Mouse (Mus musculus): ENCODE results near the gene AI467606.
"Not testable (repeated sequence)": the region's sequence is repeated elsewhere in the genome, so short reads cannot be mapped to it uniquely, and the experiment has no call there.

The AI467606 gene

DNA sequence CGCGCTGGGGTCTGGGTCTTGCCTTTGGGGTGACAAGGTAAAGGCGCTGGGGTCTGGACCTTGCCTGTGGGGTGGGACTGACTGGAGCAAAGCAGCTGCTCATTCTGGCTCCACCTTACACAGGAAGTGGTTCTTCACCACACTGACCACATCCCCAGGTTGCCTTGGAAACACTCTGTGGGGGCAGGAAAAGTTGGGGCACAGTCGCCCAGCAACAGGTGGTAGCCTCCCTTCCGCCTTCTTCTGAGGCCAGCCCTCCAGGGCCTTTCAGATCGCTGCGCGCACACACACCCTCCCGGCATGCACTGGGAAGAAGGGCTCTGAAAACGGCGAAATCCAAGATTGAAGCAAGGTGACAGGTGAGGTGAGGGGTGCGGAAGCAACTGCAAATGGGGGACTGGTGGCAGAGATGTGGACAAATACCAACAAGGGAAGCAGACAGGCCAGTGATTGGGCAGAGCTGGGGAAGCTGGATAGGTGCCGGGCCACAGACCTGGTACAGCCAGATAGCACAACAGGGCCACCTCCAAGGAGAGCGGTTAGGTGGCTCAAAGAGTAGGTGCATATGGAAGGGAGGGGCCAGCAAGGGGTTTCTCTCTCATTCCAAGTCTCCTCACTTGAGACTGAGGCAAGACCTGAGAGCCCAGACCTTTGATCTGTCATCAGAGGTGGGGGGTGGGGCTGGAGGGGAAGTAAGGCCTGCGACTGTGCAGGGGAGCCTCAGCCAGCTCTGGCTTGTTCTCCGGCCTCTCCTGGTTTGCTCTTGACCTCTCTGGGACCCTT lies at the start of gene AI467606:
Gene AI467606, plus strand, starts transcription at position 246 of the 783 bp plus-strand sequence.
- no peak for DNase-seq (ENCODE audit: low read depth, low spot score)

DNA sequence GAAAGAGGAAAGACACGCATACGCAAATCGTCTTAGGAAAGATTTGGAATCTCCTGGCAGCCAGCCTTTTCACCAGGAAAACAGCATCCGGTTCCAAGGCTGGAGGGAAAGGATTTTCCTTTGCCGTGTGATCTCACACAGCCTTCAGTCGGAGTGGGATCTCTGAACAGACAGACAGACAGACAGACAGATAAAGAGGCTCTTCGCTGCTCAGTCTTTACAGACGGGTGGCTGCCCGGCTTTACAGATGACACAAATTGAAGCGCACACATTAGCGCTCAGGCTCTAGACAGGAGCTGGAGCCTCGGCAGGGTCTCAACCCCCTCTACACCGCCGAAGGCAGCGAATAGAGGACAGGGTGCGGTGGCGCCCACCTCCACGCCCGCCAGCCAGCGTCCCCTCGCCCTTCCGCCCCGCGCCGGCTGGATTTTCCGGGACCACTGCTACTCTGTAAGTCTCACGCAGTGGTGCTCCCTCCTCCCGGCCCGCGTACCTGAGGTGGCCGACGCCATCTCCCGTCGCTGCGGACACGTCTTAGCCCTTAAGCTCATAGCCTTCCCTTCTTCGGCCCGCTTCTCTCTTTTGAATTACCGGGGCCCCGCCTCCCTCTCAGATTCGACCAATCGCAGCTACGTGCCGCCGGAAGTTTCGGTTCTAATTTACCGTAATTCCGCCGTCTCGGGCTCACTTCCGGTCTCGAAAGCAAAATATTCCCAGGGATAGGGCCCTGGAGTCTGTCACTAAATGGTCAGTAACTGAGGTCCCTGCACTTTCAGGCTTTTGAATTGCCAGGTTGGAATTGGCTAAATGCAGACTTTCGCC lies 49.1 kb upstream of the AI467606 start, which contains the start of gene Kif22:
Gene Kif22, minus strand, starts transcription at position 621 of the 822 bp plus-strand sequence.
- peak; percentile 81 for DNase-seq (ENCODE audit: low read depth, low spot score)

DNA sequence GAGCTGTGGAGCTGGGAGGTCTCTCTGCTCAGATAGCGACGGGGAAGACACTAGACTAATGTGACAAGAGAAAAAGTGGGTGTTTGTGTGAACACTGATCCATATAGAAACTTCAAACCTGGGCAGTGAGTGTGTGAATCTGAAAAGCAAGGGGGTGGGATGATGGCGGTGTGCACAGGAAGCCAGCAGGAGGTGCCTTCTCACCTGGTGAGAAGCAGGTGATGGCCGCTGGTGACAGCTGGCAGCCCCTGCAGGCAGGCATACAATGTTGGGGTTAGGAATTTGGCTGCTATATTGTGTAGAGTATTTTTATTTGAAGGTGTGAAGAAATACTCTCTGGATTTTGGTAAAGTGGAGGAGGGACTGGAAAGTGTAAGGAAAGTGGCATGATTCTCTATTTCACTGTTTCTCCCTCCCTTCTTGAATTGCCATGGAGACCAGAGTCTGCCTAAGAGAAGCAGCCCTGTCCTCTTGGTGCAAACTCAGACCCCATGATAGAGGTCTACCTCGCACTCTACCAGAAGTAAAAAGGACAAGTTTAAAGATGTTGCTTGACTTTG lies 36.1 kb upstream of the AI467606 start:
- DNase-seq (ENCODE audit: low read depth, low spot score): no peak

GRCm38 (mm10) chr7:127065538-127065937 lies 25.6 kb upstream of the AI467606 start:
- DNase-seq (ENCODE audit: low read depth, low spot score): no peak

- DNase-seq (ENCODE audit: low read depth, low spot score): no peak
These were observed 24.8 kb upstream of the AI467606 start for GRCm38 (mm10) chr7:127066317-127066716.

DNA sequence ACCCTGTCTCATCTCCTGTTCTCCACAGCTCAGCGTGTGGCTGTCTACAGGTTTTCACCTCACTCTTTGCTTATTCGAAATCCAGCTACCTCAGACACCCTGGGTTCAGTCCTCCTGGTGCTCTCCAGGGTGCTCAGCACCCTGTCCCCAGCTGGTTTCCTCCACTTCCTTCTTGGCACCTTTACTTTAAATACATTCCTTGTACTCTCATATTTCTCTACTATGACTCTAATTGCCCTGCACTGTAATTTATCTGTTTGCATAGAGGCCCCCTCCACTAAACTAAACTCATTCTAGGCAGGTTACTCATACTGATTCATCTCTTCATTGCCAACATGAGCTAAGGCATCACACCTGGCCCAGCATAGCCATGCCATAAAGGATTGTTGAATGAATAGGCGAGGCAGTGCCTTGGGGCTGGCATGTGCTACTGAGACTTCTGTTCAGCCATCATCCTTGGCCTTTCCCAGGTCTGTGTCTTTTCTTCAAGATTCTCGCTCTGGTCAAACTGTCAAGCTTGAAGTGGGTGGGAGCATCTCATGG lies 20.2 kb upstream of the AI467606 start:
- no peak for DNase-seq (ENCODE audit: low read depth, low spot score)

GRCm38 (mm10) chr7:127073221-127073620 lies 17.9 kb upstream of the AI467606 start:
- DNase-seq (ENCODE audit: low read depth, low spot score): no peak

DNA sequence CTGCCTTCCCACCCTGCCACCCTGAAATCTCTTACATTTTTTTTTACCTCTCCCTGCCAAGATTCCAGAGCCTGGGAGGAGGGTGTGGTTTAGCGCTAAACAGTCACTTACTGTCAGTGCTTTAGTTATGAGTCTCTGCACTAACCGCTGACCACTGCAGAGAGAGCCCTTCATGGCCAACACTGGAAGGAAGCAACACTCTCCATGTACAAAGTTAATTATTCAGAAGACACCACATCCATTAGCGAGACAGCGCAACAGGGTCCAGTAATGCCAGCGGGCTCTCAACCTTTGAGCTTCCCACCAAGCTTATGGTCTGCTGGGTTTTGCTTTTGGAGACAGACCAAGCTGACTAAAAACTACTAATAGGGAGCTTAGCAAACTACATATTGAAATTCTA lies 15.0 kb upstream of the AI467606 start:
- DNase-seq (ENCODE audit: low read depth, low spot score): no peak

- no peak for DNase-seq (ENCODE audit: low read depth, low spot score)
These were observed 13.5 kb upstream of the AI467606 start for GRCm38 (mm10) chr7:127077692-127078091.

- DNase-seq (ENCODE audit: low read depth, low spot score): no peak
These were observed 11.1 kb upstream of the AI467606 start for GRCm38 (mm10) chr7:127080045-127080444.

DNA sequence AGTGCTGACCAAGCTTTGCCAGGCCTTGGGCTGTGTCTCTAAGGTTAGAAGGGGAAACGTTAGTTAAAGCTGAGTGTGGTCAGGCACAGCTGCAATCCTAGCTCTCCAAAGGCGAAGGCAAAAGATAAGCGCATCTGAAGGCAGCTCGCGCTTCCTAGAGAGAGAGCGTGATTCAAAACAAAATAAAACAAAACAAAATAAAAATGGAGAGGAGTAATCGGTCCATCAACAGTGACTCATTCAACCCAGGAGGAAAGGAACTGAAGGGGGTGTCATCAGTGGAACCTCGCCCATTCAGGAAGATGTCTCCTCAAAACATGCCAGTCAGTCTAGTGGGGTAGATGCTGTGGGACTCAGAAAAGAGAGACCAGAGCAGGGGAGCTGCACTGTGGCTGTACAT lies 8.9 kb upstream of the AI467606 start:
- DNase-seq (ENCODE audit: low read depth, low spot score): no peak

DNA sequence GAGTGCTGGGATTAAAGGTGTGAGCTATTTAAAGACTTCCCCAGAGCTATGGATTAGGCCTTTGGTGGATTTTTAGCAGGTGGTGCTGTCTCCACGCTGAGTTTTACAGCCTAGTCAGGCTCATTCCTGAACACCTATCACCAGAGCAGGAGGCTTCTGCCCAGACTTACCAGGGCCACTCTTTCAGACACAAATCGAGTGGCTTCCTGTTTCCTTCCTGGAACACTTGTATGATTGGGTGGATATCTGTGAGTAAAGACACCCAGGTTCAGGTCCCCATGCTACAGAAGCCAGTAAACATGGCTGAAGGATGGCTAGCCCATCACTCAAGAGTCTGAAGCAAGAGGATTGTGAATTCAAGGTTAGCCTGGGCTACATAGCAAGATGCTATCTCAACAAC lies 8.2 kb upstream of the AI467606 start:
- DNase-seq (ENCODE audit: low read depth, low spot score): no peak

DNA sequence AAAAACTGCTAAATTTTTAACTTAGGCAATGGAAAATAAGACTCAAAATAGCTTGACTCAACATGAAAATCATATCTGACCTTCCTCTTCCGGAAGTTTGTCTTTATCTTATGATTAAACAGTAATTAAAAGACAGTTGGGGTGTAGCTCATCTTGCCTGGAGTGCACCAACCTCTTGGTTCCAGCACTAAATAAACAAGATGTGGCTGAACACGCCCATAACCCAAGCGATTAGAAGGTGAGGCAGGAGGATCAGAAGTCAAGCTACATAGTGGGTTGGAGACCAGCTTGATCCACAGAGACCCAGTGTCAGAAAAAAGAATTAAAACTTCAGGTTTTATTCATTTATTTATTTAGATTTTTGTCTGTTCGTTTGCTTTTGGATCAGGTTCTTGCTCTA lies 7.5 kb upstream of the AI467606 start:
- DNase-seq (ENCODE audit: low read depth, low spot score): no peak

DNA sequence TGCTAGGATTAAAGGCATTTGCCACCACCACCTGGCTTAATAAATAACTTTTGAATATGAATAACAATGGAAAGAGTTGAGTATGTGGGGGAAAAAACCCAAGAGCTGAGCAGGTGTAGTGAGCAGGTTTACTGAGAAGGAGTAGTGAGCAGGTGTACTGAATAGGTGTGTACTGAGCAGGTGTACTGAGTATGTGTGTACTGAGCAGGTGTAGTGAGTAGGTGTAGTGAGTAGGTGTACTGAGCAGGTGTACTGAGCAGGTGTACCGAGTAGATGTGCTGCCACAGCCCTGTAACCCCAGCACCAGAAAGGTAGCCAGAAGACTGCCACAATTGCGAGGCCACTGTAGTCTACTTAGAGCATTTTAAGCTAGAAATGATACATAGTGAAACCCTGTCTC lies 6.4 kb upstream of the AI467606 start:
- DNase-seq (ENCODE audit: low read depth, low spot score): no peak

DNA sequence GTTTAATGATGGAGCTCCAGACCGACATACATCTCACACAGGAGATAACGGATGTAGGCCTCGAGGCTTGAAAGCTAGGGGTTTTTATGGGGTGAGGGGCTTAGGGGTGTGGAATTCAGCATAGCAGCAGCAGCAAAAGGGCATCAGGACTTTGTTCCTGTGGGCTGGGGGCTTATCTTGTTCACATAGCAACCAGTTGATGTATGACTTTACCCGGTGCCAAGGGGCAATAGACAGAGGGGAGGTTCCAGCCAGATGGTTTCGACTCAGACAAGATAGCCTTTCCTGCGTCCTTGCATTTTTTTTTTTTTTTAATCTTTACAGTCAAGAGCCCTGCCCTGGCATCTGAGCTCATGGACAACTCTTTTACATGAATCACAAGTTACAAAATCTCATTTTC lies 5.4 kb upstream of the AI467606 start:
- DNase-seq (ENCODE audit: low read depth, low spot score): not testable (repeated sequence)

GRCm38 (mm10) chr7:127087278-127088010 lies 3.7 kb upstream of the AI467606 start, which contains the start of gene Zg16:
Gene Zg16, minus strand, starts transcription at chr7:127087328.
- DNase-seq (ENCODE audit: low read depth, low spot score): not testable (repeated sequence)

GRCm38 (mm10) chr7:127088083-127088482 lies 3.1 kb upstream of the AI467606 start:
- DNase-seq (ENCODE audit: low read depth, low spot score): no peak

- DNase-seq (ENCODE audit: low read depth, low spot score): no peak
These were observed 2.0 kb upstream of the AI467606 start for GRCm38 (mm10) chr7:127088901-127089845.

DNA sequence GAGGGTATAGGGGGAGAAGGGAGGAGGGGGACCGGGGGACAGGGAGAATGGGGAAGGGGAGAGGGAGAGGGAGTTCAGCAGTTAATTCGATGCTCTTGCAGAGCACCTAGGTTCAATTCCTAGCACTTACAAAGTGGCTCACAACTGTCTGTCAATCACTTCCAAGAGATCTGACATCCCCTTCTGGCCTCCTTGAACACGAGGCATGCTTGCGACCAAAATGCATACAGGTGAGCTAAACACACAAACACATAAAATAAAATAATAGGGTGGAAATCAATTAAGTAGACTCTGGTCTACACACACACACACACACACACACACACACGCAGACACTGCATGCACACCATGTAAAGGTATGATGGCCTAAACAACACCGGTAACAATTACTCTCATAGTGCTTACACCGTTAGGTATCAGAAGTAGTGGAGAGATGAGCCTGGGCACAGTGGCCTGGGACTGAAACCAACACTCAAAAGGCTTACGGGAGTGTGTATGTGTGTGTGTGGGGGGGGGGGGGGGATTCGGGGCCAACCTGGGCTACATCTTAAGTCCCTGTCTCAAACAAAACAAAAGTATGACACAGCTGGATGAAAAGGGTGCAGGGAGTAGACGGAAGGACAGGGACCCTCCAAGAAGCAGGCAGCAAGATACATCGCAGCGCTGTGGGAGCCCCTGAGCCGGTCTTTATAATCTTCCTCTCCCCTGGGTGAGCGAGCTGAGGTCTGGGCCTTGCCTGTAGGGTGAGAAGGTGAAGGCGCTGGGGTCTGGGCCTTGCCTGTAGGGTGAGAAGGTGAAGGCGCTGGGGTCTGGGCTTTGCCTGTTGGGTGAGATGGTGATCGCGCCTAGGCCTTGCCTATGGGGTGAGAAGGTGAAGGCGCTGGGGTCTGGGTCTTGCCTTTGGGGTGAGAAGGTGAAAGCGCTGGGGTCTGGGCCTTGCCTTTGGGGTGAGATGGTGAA lies 725 bp upstream of the AI467606 start:
- DNase-seq (ENCODE audit: low read depth, low spot score): no peak
